Mouse (Mus musculus) layer of hippocampus, postnatal 25 days (tissue): ENCODE data around the gene Grk6. TPM values are rescaled to one million over a fixed set of nuclear protein-coding genes. Genes with fewer than 3 reads are reported as not detected.

Experiments used
- microRNA-seq, 2 experiments: library from miRNA; unstranded; fragments of <30 nt; microRNA quantifications; one replicate each; pipeline ENCODE4 v1.2.0; 2021
- total RNA-seq, 2 experiments: library from RNA; stranded (reverse); gene quantifications; 2 replicates each; pipeline ENCODE4 v1.2.3; 2021

The Grk6 gene
- total RNA-seq, 2 experiments from 2014 or later = 66.7 to 74.7 TPM

Small RNA genes lying within 50 kb of the gene (microRNA-seq; reads per million reads assigned to microRNA genes)
- gene Mir6943 (4.0 to 5.0 reads per million in 2 experiments), gene Mir6944 (108 to 173 reads per million in 2 experiments), gene Mir6945 (4.2 to 9.2 reads per million in 2 experiments)

Other genes starting within 250 kb of the Grk6 start
- 100 to 1,000 TPM; 117 to 140 TPM for gene Nsd1, start 235.3 kb upstream of the Grk6 start, total RNA-seq
- gene Prelid1, start 124.6 kb upstream of the Grk6 start, total RNA-seq = 100 to 1,000 TPM; 139 to 165 TPM
- 10 to 100 TPM; 74.0 to 83.3 TPM for gene Rab24, start 123.1 kb upstream of the Grk6 start, total RNA-seq
- gene Mxd3, start 115.2 kb upstream of the Grk6 start, total RNA-seq = 1 to 10 TPM; 1.2 to 2.4 TPM
- gene Lman2, start 82.3 kb upstream of the Grk6 start, total RNA-seq = 10 to 100 TPM; 58.4 to 61.0 TPM
- 10 to 100 TPM; 94.5 to 98.2 TPM for gene Rgs14, start 75.3 kb upstream of the Grk6 start, total RNA-seq
- gene Slc34a1, start 46.9 kb upstream of the Grk6 start, total RNA-seq = not detected
- not detected for gene Pfn3, start 29.8 kb upstream of the Grk6 start, total RNA-seq
- under 1 TPM; 0.35 to 0.47 TPM for gene F12, start 18.3 kb upstream of the Grk6 start, total RNA-seq
- gene Prr7, start 19.2 kb downstream of the Grk6 start, total RNA-seq = 10 to 100 TPM; 96.9 to 97.3 TPM
- gene Dbn1, start 43.0 kb downstream of the Grk6 start, total RNA-seq = 100 to 1,000 TPM; 356 to 398 TPM
- 10 to 100 TPM; 86.6 to 97.7 TPM for gene Pdlim7, start 68.6 kb downstream of the Grk6 start, total RNA-seq
- gene Dok3, start 84.2 kb downstream of the Grk6 start, total RNA-seq = 1 to 10 TPM; 9.6 to 9.7 TPM
- gene Ddx41, start 91.6 kb downstream of the Grk6 start, total RNA-seq = 10 to 100 TPM; 50.7 to 57.2 TPM
- 10 to 100 TPM; 66.4 to 87.5 TPM for gene Fam193b, start 126.0 kb downstream of the Grk6 start, total RNA-seq
- gene Tmed9, start 128.7 kb downstream of the Grk6 start, total RNA-seq = 100 to 1,000 TPM; 132 to 143 TPM
- 10 to 100 TPM; 26.0 to 26.7 TPM for gene B4galt7, start 154.8 kb downstream of the Grk6 start, total RNA-seq
- gene Caml, start 177.9 kb downstream of the Grk6 start, total RNA-seq = 10 to 100 TPM; 47.9 to 49.0 TPM
- 10 to 100 TPM; 41.6 to 55.5 TPM for gene Ddx46, start 190.0 kb downstream of the Grk6 start, total RNA-seq
- 10 to 100 TPM; 79.8 to 81.6 TPM for gene B230219D22Rik, start 248.1 kb downstream of the Grk6 start, total RNA-seq